Mouse (Mus musculus): Measurements from ENCODE around the gene Slc11a2. TPM values are rescaled to one million over a fixed set of nuclear protein-coding genes. Genes with fewer than 3 reads are reported as not detected.

Slc11a2 gene
- polyA plus RNA-seq (2017; shearing (Covaris generic)) = 52.8 TPM

DNA sequence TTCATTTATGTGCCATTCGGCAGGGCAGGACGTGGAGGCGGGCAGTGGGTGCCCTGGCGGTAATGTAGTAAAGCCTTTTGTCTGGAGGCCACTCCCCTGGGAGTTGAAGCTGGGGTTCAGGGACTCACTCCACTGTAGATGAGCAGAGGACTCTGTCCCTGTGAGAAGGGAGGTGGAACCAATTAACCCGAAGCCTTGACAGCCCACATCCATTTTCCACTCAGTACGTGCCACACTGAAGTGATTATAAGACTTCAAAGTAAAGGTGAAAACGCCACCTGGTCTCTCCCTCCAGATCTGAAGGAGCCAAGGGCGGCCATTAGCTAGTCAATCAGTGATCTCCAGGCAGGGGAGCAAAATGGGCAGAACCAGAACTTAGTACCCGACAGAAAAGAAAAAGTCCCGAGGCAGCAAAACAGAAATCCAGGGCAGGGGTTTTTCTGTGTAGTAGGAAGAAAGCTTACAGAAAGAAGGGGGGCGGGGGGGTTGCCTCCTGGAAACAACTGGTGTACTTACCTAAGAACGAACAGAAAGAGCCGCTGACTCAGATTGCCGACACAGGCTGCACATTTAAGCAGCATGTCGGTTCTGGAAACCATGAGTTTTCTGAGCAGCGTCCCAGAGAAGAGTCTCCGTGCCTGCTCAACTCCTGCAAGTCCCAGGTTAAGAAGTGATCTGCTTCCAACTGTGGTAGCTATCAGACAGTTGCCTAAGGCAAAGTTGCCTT, at the start of gene Slc11a2:
Gene Slc11a2, minus strand, starts transcription at position 677 of the 727 bp plus-strand sequence.

GRCm38 (mm10) chr15:100468295-100469188, 43.7 kb upstream of the Slc11a2 start, which contains the start of gene Letmd1:
Letmd1 (plus strand) TSS chr15:100469023.

GRCm38 (mm10) chr15:100421758-100422197, 3.1 kb downstream of the Slc11a2 start, which contains the start of gene Gm5475:
Gm5475 (plus strand) TSS chr15:100422147.

GRCm38 (mm10) chr15:100364242-100364641, 60.6 kb downstream of the Slc11a2 start, which contains the start of gene Higd1c:
Higd1c (plus strand) TSS chr15:100364542.

DNA sequence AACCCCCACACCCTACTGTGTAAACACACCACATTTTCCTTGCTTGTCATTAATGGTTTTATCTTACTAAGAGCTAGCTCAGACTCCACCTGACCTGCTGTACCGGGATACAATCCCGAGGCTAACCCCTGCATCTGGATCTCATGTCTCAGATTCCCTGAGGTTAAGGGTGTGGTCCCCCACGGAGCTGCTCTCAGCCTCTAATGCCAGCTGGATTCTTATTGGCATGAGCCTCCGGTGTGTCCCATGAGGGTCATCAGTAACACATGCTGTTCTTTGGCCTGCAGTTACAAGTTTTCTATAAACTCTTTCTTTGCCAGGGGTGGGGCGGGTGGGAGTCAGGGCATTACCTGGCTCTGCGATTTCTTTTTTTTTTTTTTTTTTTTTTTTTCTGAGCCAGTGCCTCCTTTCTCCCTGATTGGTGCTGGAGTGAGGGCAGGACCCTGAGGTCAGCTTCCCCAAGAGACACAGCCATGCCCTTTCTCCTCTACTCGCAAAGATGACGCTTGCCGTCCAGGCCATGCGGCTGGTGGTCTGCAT, 72.1 kb downstream of the Slc11a2 start, which contains the start of the genes Methig1 and Mettl7a2:
Gene Methig1, plus strand, starts transcription at position 439 of the 540 bp plus-strand sequence.
Gene Mettl7a2, plus strand, starts transcription at position 490 of the 540 bp plus-strand sequence.

Other genes with a start within 250 kb of the Slc11a2 start
- 26.9 TPM for gene Atf1, start 197.3 kb downstream of the Slc11a2 start, polyA plus RNA-seq (2017; shearing (Covaris generic))
- not detected for gene Tmprss12, start 144.2 kb downstream of the Slc11a2 start, polyA plus RNA-seq (2017; shearing (Covaris generic))
- 12.2 TPM for gene Mettl7a1, start 120.9 kb downstream of the Slc11a2 start, polyA plus RNA-seq (2017; shearing (Covaris generic))
- gene Mettl7a3, start 90.1 kb downstream of the Slc11a2 start, polyA plus RNA-seq (2017; shearing (Covaris generic)) = not detected
- not detected for gene Methig1, start 71.9 kb downstream of the Slc11a2 start, polyA plus RNA-seq (2017; shearing (Covaris generic))
- not detected for gene Mettl7a2, start 71.9 kb downstream of the Slc11a2 start, polyA plus RNA-seq (2017; shearing (Covaris generic))
- not detected for gene Higd1c, start 60.5 kb downstream of the Slc11a2 start, polyA plus RNA-seq (2017; shearing (Covaris generic))
- 0.11 TPM for gene Gm5475, start 2.9 kb downstream of the Slc11a2 start, polyA plus RNA-seq (2017; shearing (Covaris generic))
- 51.7 TPM for gene Letmd1, start 44.0 kb upstream of the Slc11a2 start, polyA plus RNA-seq (2017; shearing (Covaris generic))
- 3.7 TPM for gene Csrnp2, start 70.4 kb upstream of the Slc11a2 start, polyA plus RNA-seq (2017; shearing (Covaris generic))
- 12.5 TPM for gene Tfcp2, start 126.9 kb upstream of the Slc11a2 start, polyA plus RNA-seq (2017; shearing (Covaris generic))
- 8.5 TPM for gene Pou6f1, start 174.9 kb upstream of the Slc11a2 start, polyA plus RNA-seq (2017; shearing (Covaris generic))
- gene Dazap2, start 190.3 kb upstream of the Slc11a2 start, polyA plus RNA-seq (2017; shearing (Covaris generic)) = 609 TPM
- gene Smagp, start 211.9 kb upstream of the Slc11a2 start, polyA plus RNA-seq (2017; shearing (Covaris generic)) = not detected
- gene Bin2, start 244.5 kb upstream of the Slc11a2 start, polyA plus RNA-seq (2017; shearing (Covaris generic)) = 724 TPM